Mouse (Mus musculus): ENCODE results near the gene Ppil1.

- TF ChIP-seq GATA1 (IDR thresholded peaks at IDR 0.05; ENCODE audit: low read length): no peak
- TF ChIP-seq TAL1 (IDR thresholded peaks at IDR 0.05; ENCODE audit: low read length): no peak
These were observed 26.7 kb downstream of the Ppil1 start for GRCm38 (mm10) chr17:29237267-29237771.
